ENCODE assay signal across 8 mouse cellular contexts in the genomic region with DNA sequence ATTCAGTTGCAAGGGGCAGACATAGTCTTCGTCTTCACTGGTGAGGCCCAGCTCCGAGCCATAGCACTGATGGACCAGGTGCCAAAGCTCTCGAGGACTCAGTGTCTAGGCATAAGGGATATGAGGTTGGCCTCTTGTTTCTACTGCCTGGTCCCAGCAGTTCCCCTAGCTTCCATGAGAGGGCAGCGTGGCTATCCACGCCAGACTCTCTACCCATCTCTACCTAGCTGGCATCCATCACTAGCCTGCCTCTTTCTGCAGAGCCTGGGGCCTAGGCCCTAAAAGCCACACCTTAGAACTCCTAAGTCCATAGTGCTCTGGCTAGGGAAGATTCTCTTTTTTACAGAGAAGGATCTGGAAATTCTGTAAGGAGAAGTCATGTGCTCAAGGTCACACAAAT. TPM values are rescaled to one million over a fixed set of nuclear protein-coding genes. Genes with fewer than 3 reads are reported as not detected.
DNase-seq lines count a peak whose midpoint lies in the region; ATAC-seq and TF ChIP-seq lines count a peak whose summit lies in the region.
"Had no signal": no experiment of that assay in that cellular context is flagged by ENCODE, and none has a peak within 500 bp of the region (broad histone marks: within the 10 kb centered on the region; RNA-seq: fewer than 3 reads in every experiment).

No protein-coding gene starts in this region.

- TF ChIP-seq CTCF in cerebellum, adult 2 months (IDR thresholded peaks at IDR 0.05; ENCODE audit: borderline replicate concordance, insufficient read depth, low read depth, low read length) = peak; percentile 90

- H3K4me1 ChIP-seq in cerebellum, adult 2 months (ENCODE audit: control insufficient read depth, insufficient read depth, low read length) = no peaks in the 10 kb centered on the region
- H3K4me1 ChIP-seq in heart, embryonic 11.5 days (ENCODE audit: control insufficient read depth, insufficient read depth, low read length) = peaks cover 16% of the 10 kb centered on the region
- no peaks in the 10 kb centered on the region for H3K4me1 ChIP-seq in kidney, embryonic 16.5 days (ENCODE audit: insufficient read depth, low read length)

- H3K4me3 ChIP-seq in cerebellum, adult 2 months (replicated peaks; ENCODE audit: insufficient read depth, low read depth, low read length) = no peak overlapping the region
- H3K4me3 ChIP-seq in heart, embryonic 11.5 days (ENCODE audit: low read depth, low read length) = no peak overlapping the region
- H3K4me3 ChIP-seq in kidney, embryonic 16.5 days (ENCODE audit: low read length) = no peak overlapping the region
- H3K4me3 ChIP-seq: myocyte had no signal

- DNase-seq in B cell, adult 2 months = peak; percentile 80 to 81
- DNase-seq in CD4-positive, CD25-positive, alpha-beta regulatory T cell, adult 2 months (ENCODE audit: low read depth, low spot score) = peak; percentile 85
- DNase-seq in cerebellum, adult 2 months = peak; percentile 78 to 80
- peak; percentile 81 for DNase-seq in lung, postnatal 36 days
- DNase-seq in spleen, postnatal 10 days (ENCODE audit: low spot score in 2 of 2) = peak; percentile 43 to 75

- ATAC-seq in heart, embryonic 11.5 days (replicated peaks; ENCODE audit: insufficient number of reproducible peaks, low FRiP score, low TSS enrichment) = 0 out of 2 replicates have a peak, but pooled peaks have one; percentile 27
- peak; percentile 46 for ATAC-seq in kidney, embryonic 16.5 days (ENCODE audit: low FRiP score, low TSS enrichment)

- no peak for TF ChIP-seq POLR2A in cerebellum, adult 2 months (IDR thresholded peaks at IDR 0.05; ENCODE audit: borderline replicate concordance, insufficient read depth, low read length)

- H3K36me3 ChIP-seq in heart, embryonic 11.5 days (ENCODE audit: control insufficient read depth, insufficient read depth, low read length) = peaks cover 72% of the 10 kb centered on the region
- peaks cover 87% of the 10 kb centered on the region for H3K36me3 ChIP-seq in kidney, embryonic 16.5 days (ENCODE audit: insufficient read depth, low read length)

- H3K9ac ChIP-seq in heart, embryonic 11.5 days (ENCODE audit: low read depth, low read length) = no peak overlapping the region
- H3K9ac ChIP-seq in kidney, embryonic 16.5 days (replicated peaks; ENCODE audit: low read length) = no peak overlapping the region

- no peaks in the 10 kb centered on the region for H3K9me3 ChIP-seq in heart, embryonic 11.5 days (replicated peaks; ENCODE audit: control insufficient read depth, low read length)
- H3K9me3 ChIP-seq in kidney, embryonic 16.5 days (ENCODE audit: low read length) = no peaks in the 10 kb centered on the region

- H3K4me2 ChIP-seq in heart, embryonic 11.5 days = no peak overlapping the region
- H3K4me2 ChIP-seq in kidney, embryonic 16.5 days (replicated peaks; ENCODE audit: low read depth, low read length) = no peak overlapping the region

- no peaks in the 10 kb centered on the region for H3K27me3 ChIP-seq in cerebellum, adult 2 months (ENCODE audit: control insufficient read depth, insufficient read depth, low read length)
- no peaks in the 10 kb centered on the region for H3K27me3 ChIP-seq in heart, embryonic 11.5 days (ENCODE audit: control insufficient read depth, insufficient read depth, low read length)
- H3K27me3 ChIP-seq in kidney, embryonic 16.5 days (ENCODE audit: insufficient read depth, low read length) = no peaks in the 10 kb centered on the region

- 37% methylated on average over 5 of the region's 5 CpGs for WGBS in cerebellum, adult 2 months
- WGBS in heart, embryonic 11.5 days (ENCODE audit: insufficient replicate concordance) = 59% methylated on average over 5 of the region's 5 CpGs
- WGBS in kidney, embryonic 16.5 days = 70% methylated on average over 5 of the region's 5 CpGs

- H3K27ac ChIP-seq in cerebellum, adult 2 months (ENCODE audit: insufficient read depth, low read length) = no peak overlapping the region
- H3K27ac ChIP-seq in heart, embryonic 11.5 days (ENCODE audit: low read depth, low read length) = peak overlapping the region; percentile 54; the same call in 1 of the 2 replicates
- no peak overlapping the region for H3K27ac ChIP-seq in kidney, embryonic 16.5 days (ENCODE audit: low read length)

RNA-seq across cellular contexts. Expression of a gene that starts 13.0 kb away (rescaled TPM):
- 1,376 and 1,380 TPM in 2 replicates for polyA plus RNA-seq in cerebellum, adult 2 months (2012; rRNA removed)
- 3.0 TPM in 2 replicates for polyA plus RNA-seq in heart, embryonic 11.5 days (2014; fragmentation: Nextera tagmentation; extraction: Ambion mirVana)
- polyA plus RNA-seq in kidney, embryonic 16.5 days (2015; fragmentation: Nextera tagmentation; extraction: Ambion mirVana) = 1.4 and 1.8 TPM in 2 replicates

RNA-seq across cellular contexts. Expression of a gene that starts 15.9 kb away (rescaled TPM):
- 148 and 153 TPM in 2 replicates for polyA plus RNA-seq in cerebellum, adult 2 months (2012; rRNA removed)
- polyA plus RNA-seq in heart, embryonic 11.5 days (2014; fragmentation: Nextera tagmentation; extraction: Ambion mirVana) = 49.0 and 55.9 TPM in 2 replicates
- polyA plus RNA-seq in kidney, embryonic 16.5 days (2015; fragmentation: Nextera tagmentation; extraction: Ambion mirVana) = 73.3 and 73.4 TPM in 2 replicates

RNA-seq across cellular contexts. Expression of a gene that starts 24.7 kb away (rescaled TPM):
- polyA plus RNA-seq in cerebellum, adult 2 months (2012; rRNA removed) = 9.4 and 10.8 TPM in 2 replicates
- polyA plus RNA-seq in heart, embryonic 11.5 days (2014; fragmentation: Nextera tagmentation; extraction: Ambion mirVana) = 2.7 and 3.3 TPM in 2 replicates
- 72.9 and 77.0 TPM in 2 replicates for polyA plus RNA-seq in kidney, embryonic 16.5 days (2015; fragmentation: Nextera tagmentation; extraction: Ambion mirVana)
- polyA plus RNA-seq: myocyte had no signal

Comparison
In these comparisons a context has a peak if more than half of its experiments do, and no peak if none do; other contexts are left out.
1. RNA of a gene that starts 13.0 kb away (polyA plus RNA-seq): 1,376 to 1,380 TPM in cerebellum, adult 2 months; 3.0 TPM in heart, embryonic 11.5 days and 1.4 to 1.8 TPM in kidney, embryonic 16.5 days; every median in the first group is over 100 times any median in the second.
2. Peak in every context shown above with its lines, with median percentiles within 50 percentile points of each other: DNase-seq.